Mouse (Mus musculus) embryonic facial prominence, embryonic 13.5 days (tissue): ENCODE results near the gene Cd69. TPM values are rescaled to one million over a fixed set of nuclear protein-coding genes. Genes with fewer than 3 reads are reported as not detected.

Source experiments
- ATAC-seq: fragments of 200-750 bp; cut with Nextera tagmentation; 2 replicates; pipeline ENCODE4 v1.8.0; 2017; ENCODE audit warnings: low read depth; ENCODE audit not compliant: insufficient number of reproducible peaks, insufficient read depth, low FRiP score, low TSS enrichment
- H3K27ac ChIP-seq: fragments of 300-500 bp; sonication (generic); 2 replicates; pipeline ENCODE4 v1.5.1; 2015; ENCODE audit warnings: moderate library complexity, mild to moderate bottlenecking, inconsistent platforms
- H3K27me3 ChIP-seq: fragments of 300-500 bp; sonication (generic); 2 replicates; pipeline ENCODE4 v1.6.1; 2015; ENCODE audit warnings: mild to moderate bottlenecking, inconsistent platforms
- H3K36me3 ChIP-seq: fragments of 300-500 bp; sonication (generic); 2 replicates; pipeline ENCODE4 v1.6.1; 2015; ENCODE audit warnings: mild to moderate bottlenecking, inconsistent platforms
- H3K4me1 ChIP-seq: fragments of 300-500 bp; sonication (generic); 2 replicates; pipeline ENCODE4 v1.6.1; 2015; ENCODE audit warnings: inconsistent platforms
- H3K4me2 ChIP-seq: fragments of 300-500 bp; sonication (generic); 2 replicates; pipeline ENCODE4 v1.6.1; 2015; ENCODE audit warnings: moderate library complexity, mild to moderate bottlenecking, inconsistent platforms
- H3K4me3 ChIP-seq: fragments of 300-500 bp; sonication (generic); 2 replicates; pipeline ENCODE4 v1.5.1; 2015; ENCODE audit warnings: mild to moderate bottlenecking, inconsistent platforms
- H3K9ac ChIP-seq: fragments of 300-500 bp; sonication (generic); 2 replicates; pipeline ENCODE4 v1.6.1; 2015; ENCODE audit warnings: mild to moderate bottlenecking, inconsistent platforms
- H3K9me3 ChIP-seq: fragments of 300-500 bp; sonication (generic); 2 replicates; pipeline ENCODE4 v1.6.1; 2016; ENCODE audit warnings: inconsistent platforms
- WGBS: fragments of 180-500 bp; shearing (Covaris S2); methylation state at CpG from one replicate; pipeline ENCODE4 v1.1.7; 2015; ENCODE audit warnings: mixed read lengths; 5-methylcytosine and 5-hydroxymethylcytosine counted together
- polyA plus RNA-seq: library from polyadenylated mRNA; unstranded; fragments of >200 nt; fragmentation: Nextera tagmentation; extraction: Ambion mirVana; gene quantifications from 2 replicates; pipeline ENCODE4 v1.2.1, GENCODE M21; 2015

Cd69 gene
- polyA plus RNA-seq, 1 experiment from 2014 or later: not detected

DNA sequence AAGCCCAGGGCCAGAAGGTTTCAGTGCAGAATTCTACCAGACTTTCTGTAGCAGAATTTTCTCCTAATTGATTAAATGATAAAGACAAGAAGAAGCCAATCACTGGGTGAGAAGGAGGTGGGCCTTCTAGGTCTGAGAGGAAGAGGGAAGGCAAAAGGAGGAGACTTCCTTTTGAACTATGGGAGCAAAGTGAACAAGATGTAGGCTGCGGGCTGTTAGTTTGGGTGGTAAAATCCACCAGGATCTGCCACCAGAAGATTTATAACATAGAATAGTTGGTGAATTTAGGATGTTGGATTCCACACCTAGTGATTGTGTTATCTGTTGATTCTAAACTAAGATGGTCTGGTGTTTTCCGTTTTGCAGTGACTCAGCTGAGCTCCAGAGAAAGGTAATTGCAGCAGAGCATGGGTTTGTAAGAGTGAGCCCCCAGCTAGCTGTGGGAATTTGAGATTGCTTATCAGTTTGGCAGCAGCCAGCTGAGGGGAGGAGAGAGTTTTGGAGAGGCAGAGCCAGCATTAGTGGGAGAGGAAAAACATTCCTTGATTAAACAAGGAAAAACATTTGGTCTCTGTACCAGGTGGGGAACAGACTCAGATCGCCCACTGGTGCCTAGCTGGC lies 55.2 kb downstream of the Cd69 start:
- no peak for ATAC-seq
- H3K4me3 ChIP-seq: no peak overlapping the region
- H3K4me2 ChIP-seq: no peak overlapping the region
- H3K36me3 ChIP-seq: no peaks in the 10 kb centered on the region
- WGBS: 77% methylated on average over 3 of the region's 3 CpGs
- no peak overlapping the region for H3K27ac ChIP-seq
- no peaks in the 10 kb centered on the region for H3K4me1 ChIP-seq
- H3K9me3 ChIP-seq: no peaks in the 10 kb centered on the region
- H3K9ac ChIP-seq: no peak overlapping the region
- H3K27me3 ChIP-seq: no peaks in the 10 kb centered on the region

DNA sequence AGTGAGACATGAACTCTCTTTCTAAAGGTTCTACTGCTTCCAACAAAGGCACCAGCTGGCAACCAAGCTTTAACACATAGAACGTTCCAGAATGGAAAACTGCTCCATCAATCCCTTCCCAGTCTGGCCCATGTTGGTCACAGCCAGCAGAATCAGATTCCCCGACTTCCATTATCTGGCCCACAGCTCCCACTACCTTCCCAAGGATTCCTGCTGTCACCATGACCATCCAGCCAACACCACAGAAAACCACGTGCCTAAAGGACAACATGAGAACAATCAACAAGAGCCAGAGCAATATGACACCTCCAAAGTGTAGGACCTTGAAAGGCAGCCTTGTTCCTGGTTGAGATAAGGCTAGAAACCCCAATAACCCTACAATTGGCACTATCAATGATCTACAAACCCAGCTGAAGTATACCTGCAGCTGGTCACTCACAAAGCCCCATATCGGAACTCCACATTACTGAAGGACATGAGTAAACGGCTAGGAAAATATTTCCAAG lies 57.0 kb downstream of the Cd69 start:
- H3K27ac ChIP-seq: no peak overlapping the region
- no peak overlapping the region for H3K9ac ChIP-seq
- H3K4me1 ChIP-seq: no peaks in the 10 kb centered on the region
- ATAC-seq: no peak
- no peak overlapping the region for H3K4me3 ChIP-seq
- no peaks in the 10 kb centered on the region for H3K9me3 ChIP-seq
- 81% methylated on average over 5 of the region's 5 CpGs for WGBS
- H3K36me3 ChIP-seq: no peaks in the 10 kb centered on the region
- H3K27me3 ChIP-seq: no peaks in the 10 kb centered on the region
- no peak overlapping the region for H3K4me2 ChIP-seq

Other genes with a start within 250 kb of the Cd69 start
- 0.72 TPM in 1 of 2 replicates, not detected in the other for gene Klrb1f, start 229.5 kb downstream of the Cd69 start, polyA plus RNA-seq
- 0.12 TPM in 1 of 2 replicates, not detected in the other for gene Clec2e, start 174.5 kb downstream of the Cd69 start, polyA plus RNA-seq
- gene Clec2d, start 94.8 kb downstream of the Cd69 start, polyA plus RNA-seq: 0.28 and 0.58 TPM in 2 replicates
- 0.17 TPM in 1 of 2 replicates, not detected in the other for gene 4922502D21Rik, start 56.4 kb upstream of the Cd69 start, polyA plus RNA-seq
- gene Clec12a, start 67.3 kb upstream of the Cd69 start, polyA plus RNA-seq: 1.4 and 1.8 TPM in 2 replicates
- not detected in 2 replicates for gene Clec12b, start 110.4 kb upstream of the Cd69 start, polyA plus RNA-seq
- gene Clec1b, start 121.9 kb upstream of the Cd69 start, polyA plus RNA-seq: 2.7 and 2.9 TPM in 2 replicates
- 0.06 and 0.08 TPM in 2 replicates for gene Clec9a, start 133.4 kb upstream of the Cd69 start, polyA plus RNA-seq
- gene Clec1a, start 176.6 kb upstream of the Cd69 start, polyA plus RNA-seq: 2.3 and 2.7 TPM in 2 replicates
- gene Olr1, start 231.7 kb upstream of the Cd69 start, polyA plus RNA-seq: not detected in 2 replicates
- not detected in 2 replicates for gene Tmem52b, start 237.1 kb upstream of the Cd69 start, polyA plus RNA-seq